Mouse (Mus musculus) liver, embryonic 15.5 days (tissue): ENCODE data around the gene Trim29. TPM values are rescaled to one million over a fixed set of nuclear protein-coding genes. Genes with fewer than 3 reads are reported as not detected.

Experiments used
- ATAC-seq: fragments of 200-750 bp; cut with Nextera tagmentation; 2 replicates; pipeline ENCODE4 v1.8.0; 2017; ENCODE audit warnings: moderate number of reproducible peaks, mild to moderate bottlenecking, moderate library complexity; ENCODE audit not compliant: insufficient read depth
- H3K27ac ChIP-seq: fragments of 300-500 bp; sonication (generic); replicated peaks from 2 replicates; pipeline ENCODE4 v1.5.1; 2015; ENCODE audit warnings: mild to moderate bottlenecking, inconsistent platforms
- H3K27me3 ChIP-seq: fragments of 300-500 bp; sonication (generic); 2 replicates; pipeline ENCODE4 v1.6.1; 2015; ENCODE audit warnings: mild to moderate bottlenecking, inconsistent platforms
- H3K36me3 ChIP-seq: fragments of 300-500 bp; sonication (generic); replicated peaks from 2 replicates; pipeline ENCODE4 v1.6.1; 2015; ENCODE audit warnings: moderate library complexity, mild to moderate bottlenecking, inconsistent platforms
- H3K4me1 ChIP-seq: fragments of 300-500 bp; sonication (generic); replicated peaks from 2 replicates; pipeline ENCODE4 v1.6.1; 2015; ENCODE audit warnings: inconsistent platforms
- H3K4me2 ChIP-seq: fragments of 300-500 bp; sonication (generic); 2 replicates; pipeline ENCODE4 v1.6.1; 2015; ENCODE audit warnings: moderate library complexity, mild to moderate bottlenecking, inconsistent platforms
- H3K4me3 ChIP-seq: fragments of 300-500 bp; sonication (generic); replicated peaks from 2 replicates; pipeline ENCODE4 v1.5.1; 2015; ENCODE audit warnings: mild to moderate bottlenecking, inconsistent platforms
- H3K9ac ChIP-seq: fragments of 300-500 bp; sonication (generic); 2 replicates; pipeline ENCODE4 v1.6.1; 2015; ENCODE audit warnings: moderate library complexity, mild to moderate bottlenecking, inconsistent platforms
- H3K9me3 ChIP-seq: fragments of 300-500 bp; sonication (generic); replicated peaks from 2 replicates; pipeline ENCODE4 v1.6.1; 2016; ENCODE audit warnings: inconsistent platforms
- WGBS: fragments of 180-500 bp; shearing (Covaris S2); methylation state at CpG from one replicate; pipeline ENCODE4 v1.1.7; 2015; ENCODE audit warnings: mixed read lengths; ENCODE audit not compliant: insufficient replicate concordance; 5-methylcytosine and 5-hydroxymethylcytosine counted together
- polyA plus RNA-seq: library from polyadenylated mRNA; unstranded; fragments of >200 nt; fragmentation: Nextera tagmentation; extraction: Ambion mirVana; gene quantifications from 2 replicates; pipeline ENCODE4 v1.2.1, GENCODE M21; 2015

Trim29 gene
- polyA plus RNA-seq: 0.03 and 0.09 TPM in 2 replicates

DNA sequence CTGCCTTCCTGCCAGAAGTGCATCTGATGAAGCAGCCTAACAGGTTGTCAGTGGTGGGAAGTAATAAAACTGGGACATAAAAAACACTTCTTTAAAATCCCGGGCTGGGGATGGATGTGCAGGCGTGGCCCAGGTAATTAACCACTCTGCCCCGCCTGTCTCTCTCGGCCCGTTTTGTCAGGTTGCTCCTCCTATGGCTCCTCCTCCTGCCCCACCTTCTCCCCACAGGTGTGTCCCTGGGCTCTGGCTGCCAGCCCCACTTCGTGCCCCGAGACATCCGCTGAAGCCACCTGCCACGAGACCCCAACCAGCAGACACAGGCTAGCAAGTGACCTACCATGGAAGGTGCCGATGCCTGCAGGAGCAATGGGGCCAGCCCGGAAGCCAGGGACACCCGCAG lies at the start of gene Trim29:
TSS of gene Trim29 (plus strand) at position 311 of the 400 bp plus-strand sequence.
- no peaks in the 10 kb centered on the region for H3K27me3 ChIP-seq
- no peak within 1 kb of the TSS for H3K9ac ChIP-seq
- no peak within 1 kb of the TSS for H3K4me3 ChIP-seq
- no peak within 1 kb of the TSS for H3K4me2 ChIP-seq
- WGBS: 47% methylated on average over 12 of the region's 12 CpGs
- no peaks in the 10 kb centered on the region for H3K4me1 ChIP-seq
- H3K9me3 ChIP-seq: no peaks in the 10 kb centered on the region
- H3K27ac ChIP-seq: no peak within 1 kb of the TSS
- no peaks in the 10 kb centered on the region for H3K36me3 ChIP-seq
- no peak for ATAC-seq

DNA sequence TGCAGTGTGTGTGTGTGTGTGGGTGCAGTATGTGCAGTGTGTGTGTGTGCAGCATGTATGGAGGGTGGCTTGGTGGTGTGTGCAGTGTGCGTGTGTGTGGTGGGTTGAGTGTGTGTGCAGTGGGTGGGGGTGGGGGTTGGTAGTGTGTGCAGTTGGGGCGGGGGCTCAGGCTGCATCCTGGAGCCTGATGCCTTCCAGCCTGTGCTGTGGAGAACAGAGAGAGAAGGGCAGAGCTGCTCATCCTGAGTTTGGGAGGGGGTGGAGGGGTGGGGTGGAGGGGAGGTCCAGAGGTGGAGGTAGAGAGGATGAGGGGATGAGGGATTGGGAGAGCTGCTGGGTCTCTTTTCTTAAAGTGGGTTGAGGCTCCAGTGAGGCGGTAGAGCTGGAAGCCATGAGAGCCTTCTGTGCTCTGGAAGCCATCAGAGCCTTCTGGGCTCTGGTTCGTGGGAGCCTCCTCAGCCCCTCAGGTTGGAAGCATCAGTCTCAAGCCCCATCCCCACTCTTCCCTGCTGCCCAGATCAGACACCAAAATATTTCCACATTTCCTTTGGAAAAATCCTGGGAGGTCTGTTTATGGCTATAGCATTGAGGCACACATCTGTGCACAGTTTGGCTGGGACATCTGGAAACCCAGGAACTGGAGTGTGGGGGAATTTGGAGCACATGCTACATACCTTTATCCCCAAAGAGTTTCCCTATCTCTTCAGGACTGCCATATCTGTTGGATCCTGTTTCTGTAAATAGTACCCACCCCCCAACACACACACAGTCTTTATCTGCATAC lies 49.3 kb upstream of the Trim29 start:
- 68% methylated on average over 4 of the region's 4 CpGs for WGBS
- H3K27ac ChIP-seq: peak overlapping the region; percentile 84
- H3K4me3 ChIP-seq: no peak overlapping the region
- H3K4me2 ChIP-seq: no peak overlapping the region
- peaks cover 48% of the 10 kb centered on the region for H3K4me1 ChIP-seq
- no peaks in the 10 kb centered on the region for H3K27me3 ChIP-seq
- no peaks in the 10 kb centered on the region for H3K9me3 ChIP-seq
- no peak overlapping the region for H3K9ac ChIP-seq
- no peaks in the 10 kb centered on the region for H3K36me3 ChIP-seq
- no peak for ATAC-seq

DNA sequence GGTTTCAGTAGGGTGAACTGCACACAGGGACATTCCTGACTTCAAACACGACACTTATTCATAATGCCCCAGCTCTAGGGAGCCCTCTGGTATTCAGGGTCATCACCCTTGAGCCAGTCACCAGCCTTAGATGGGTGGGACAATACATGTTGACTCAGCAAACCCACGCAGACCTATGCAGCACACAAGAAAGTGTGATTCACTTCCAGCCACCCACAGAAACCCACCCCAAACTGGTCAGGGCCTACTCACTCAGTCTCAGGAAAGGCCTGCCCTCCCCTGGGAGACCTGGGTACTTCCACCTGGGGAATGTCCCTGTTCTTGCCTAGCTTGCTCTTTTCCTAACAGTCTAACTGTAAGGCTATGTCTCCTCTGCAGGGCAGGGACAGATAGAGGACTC lies 48.7 kb upstream of the Trim29 start:
- Histone ChIP-seq H3K9me3 (no peaks in the 10 kb centered on the region), H3K4me2 (no peak overlapping the region), H3K4me1 (peaks cover 48% of the 10 kb centered on the region), H3K36me3 (no peaks in the 10 kb centered on the region), H3K27ac (peak overlapping the region; percentile 84), H3K9ac (no peak overlapping the region), H3K27me3 (no peaks in the 10 kb centered on the region), H3K4me3 (no peak overlapping the region)
- 31% methylated on average over 2 of the region's 2 CpGs for WGBS
- ATAC-seq: no peak

DNA sequence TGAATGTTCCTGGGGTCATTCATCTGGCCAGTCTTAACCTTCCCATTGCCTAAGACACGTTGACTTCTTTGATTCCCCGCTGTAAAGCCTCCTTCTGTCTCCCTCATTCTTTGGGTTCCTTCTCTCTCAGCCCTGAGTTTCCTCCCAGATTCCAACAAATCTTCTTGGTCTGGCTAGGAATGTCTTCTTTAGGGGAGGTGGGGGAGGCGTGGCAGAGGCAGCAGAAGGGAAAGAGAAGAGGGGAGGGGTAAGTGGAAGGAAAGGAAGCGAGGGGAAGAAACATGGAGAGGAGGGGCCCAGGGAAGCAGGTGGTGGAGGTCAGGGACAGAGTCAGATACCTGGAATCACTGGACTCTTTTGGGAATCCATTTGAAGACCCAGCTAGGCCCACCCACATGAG lies 48.3 kb upstream of the Trim29 start:
- H3K9ac ChIP-seq: no peak overlapping the region
- 70% methylated on average over 4 of the region's 4 CpGs for WGBS
- H3K4me1 ChIP-seq: peaks cover 48% of the 10 kb centered on the region
- H3K4me2 ChIP-seq: no peak overlapping the region
- H3K27me3 ChIP-seq: no peaks in the 10 kb centered on the region
- H3K36me3 ChIP-seq: no peaks in the 10 kb centered on the region
- no peak for ATAC-seq
- H3K9me3 ChIP-seq: no peaks in the 10 kb centered on the region
- H3K4me3 ChIP-seq: no peak overlapping the region
- H3K27ac ChIP-seq: peak overlapping the region; percentile 84

DNA sequence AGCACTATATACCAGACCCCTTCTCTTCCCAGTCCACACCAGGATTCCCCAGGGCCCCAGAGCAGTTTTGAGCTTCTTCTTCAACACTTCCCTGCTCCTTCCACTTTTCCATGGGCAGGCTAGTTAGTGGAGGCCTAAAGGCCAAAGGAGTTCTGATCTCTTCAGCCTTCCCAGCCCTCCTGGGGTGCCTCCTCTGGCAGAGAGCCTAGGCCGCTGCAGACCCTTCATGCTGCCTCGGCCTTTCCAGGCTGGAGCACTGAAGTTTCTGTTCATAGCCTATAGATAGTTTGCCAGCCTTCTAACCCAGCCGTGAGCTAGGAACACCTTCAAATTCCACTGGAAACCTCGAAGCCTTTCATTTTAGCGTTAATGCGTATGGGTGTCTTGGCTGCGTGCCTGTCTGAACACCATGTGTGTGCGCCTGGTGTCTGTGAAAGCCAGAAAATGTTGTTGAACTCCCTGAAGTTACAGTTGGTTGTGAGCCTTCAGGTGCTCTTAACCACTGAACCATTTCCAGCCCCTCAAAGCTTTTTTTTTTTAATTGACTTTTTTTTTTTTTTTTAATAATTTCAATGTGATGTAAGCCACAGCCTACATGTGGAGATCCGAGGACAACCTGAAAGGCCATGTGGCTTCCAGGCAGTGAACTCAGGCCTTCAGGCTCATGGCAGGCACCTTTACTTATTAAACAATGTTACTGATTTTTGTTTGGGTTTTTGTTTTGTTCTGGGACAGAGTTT lies 47.7 kb upstream of the Trim29 start:
- ATAC-seq: no peak
- 73% methylated on average over 9 of the region's 9 CpGs for WGBS
- H3K9ac ChIP-seq: no peak overlapping the region

DNA sequence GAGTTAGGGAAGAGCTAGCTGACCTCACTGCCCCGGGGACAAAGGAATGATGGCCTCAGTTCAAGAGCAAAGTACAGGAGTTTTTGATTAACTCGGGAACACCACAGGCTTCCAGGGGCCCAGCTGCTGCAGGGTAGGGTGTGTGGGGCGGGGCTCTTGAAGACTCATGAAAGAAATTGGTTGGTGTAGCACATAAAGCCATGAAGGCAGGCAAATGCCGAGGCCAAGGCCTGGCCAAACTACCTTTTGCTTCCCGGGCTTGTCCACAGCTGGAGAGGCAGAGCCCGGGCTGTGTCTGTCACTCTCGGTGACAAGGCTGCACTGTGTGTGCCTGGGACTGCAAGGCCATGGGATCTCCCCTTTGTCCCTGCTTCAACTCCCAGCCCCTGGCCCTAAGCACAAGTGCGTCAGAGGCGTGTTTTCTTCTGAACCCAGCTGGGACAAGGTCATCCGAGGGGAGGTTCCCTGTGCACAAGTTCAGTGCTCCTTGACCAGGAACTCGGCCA lies 46.6 kb upstream of the Trim29 start:
- Histone ChIP-seq H3K9ac (no peak overlapping the region), H3K36me3 (no peaks in the 10 kb centered on the region), H3K4me1 (peaks cover 44% of the 10 kb centered on the region), H3K4me3 (no peak overlapping the region), H3K27ac (peak overlapping the region; percentile 84), H3K27me3 (peaks cover 4% of the 10 kb centered on the region), H3K9me3 (no peaks in the 10 kb centered on the region), H3K4me2 (no peak overlapping the region)
- peak; percentile 73 for ATAC-seq
- 48% methylated on average over 11 of the region's 11 CpGs for WGBS

More for the DNA sequence above, 47.7 kb upstream of the Trim29 start:
- H3K4me1 ChIP-seq: peaks cover 45% of the 10 kb centered on the region
- H3K36me3 ChIP-seq: no peaks in the 10 kb centered on the region
- no peak overlapping the region for H3K4me2 ChIP-seq
- no peak overlapping the region for H3K4me3 ChIP-seq
- peak overlapping the region; percentile 84 for H3K27ac ChIP-seq
- no peaks in the 10 kb centered on the region for H3K9me3 ChIP-seq
- H3K27me3 ChIP-seq: no peaks in the 10 kb centered on the region

DNA sequence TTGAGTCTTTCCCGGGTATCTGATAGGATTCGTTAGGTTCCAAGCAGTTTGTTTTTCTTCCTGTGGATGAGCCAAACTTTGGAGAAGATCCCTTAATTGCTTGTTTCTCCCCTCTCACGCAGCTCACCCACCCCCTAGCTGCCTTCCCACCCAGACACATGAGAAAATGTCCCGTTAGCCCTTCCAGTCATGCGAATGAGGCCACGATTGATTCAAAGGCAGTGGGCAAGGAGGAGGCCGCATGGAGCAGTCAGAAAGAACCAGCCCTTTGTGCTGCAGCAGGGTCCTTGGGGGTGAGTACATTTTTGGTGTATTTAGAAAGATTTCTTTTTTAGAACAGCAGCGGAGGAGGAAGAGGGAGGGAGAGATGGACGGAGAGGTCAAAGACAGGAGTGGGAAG lies 45.5 kb upstream of the Trim29 start:
- Histone ChIP-seq H3K9me3 (no peaks in the 10 kb centered on the region), H3K9ac (no peak overlapping the region), H3K27ac (no peak overlapping the region), H3K4me3 (no peak overlapping the region), H3K27me3 (peaks cover 16% of the 10 kb centered on the region), H3K36me3 (no peaks in the 10 kb centered on the region), H3K4me2 (no peak overlapping the region), H3K4me1 (peaks cover 44% of the 10 kb centered on the region)
- WGBS: 66% methylated on average over 9 of the region's 9 CpGs
- ATAC-seq: no peak

DNA sequence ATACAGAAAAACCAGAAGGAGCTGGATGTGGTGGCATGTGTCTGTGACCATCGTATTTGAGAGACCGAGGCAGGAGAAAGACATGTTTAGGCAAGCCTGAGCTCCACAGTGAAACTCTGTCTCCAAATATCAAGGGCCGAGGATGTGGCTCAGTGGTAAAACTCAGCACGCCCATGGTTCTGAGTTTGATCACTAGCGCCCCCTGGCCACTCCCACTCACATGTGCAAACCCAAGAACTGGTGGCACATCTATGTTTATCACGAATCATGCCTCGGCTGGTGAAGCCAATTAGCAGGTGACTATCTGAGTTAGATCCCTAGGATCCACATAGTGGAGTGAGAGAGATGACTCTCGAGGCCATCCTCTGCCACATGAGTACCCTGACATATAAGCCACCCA lies 43.3 kb upstream of the Trim29 start:
- WGBS: 34% methylated on average over 8 of the region's 8 CpGs
- Histone ChIP-seq H3K27me3 (peaks cover 38% of the 10 kb centered on the region), H3K36me3 (no peaks in the 10 kb centered on the region), H3K4me2 (no peak overlapping the region), H3K4me3 (no peak overlapping the region), H3K27ac (no peak overlapping the region), H3K9me3 (no peaks in the 10 kb centered on the region), H3K9ac (no peak overlapping the region), H3K4me1 (peaks cover 37% of the 10 kb centered on the region)
- ATAC-seq: no peak

DNA sequence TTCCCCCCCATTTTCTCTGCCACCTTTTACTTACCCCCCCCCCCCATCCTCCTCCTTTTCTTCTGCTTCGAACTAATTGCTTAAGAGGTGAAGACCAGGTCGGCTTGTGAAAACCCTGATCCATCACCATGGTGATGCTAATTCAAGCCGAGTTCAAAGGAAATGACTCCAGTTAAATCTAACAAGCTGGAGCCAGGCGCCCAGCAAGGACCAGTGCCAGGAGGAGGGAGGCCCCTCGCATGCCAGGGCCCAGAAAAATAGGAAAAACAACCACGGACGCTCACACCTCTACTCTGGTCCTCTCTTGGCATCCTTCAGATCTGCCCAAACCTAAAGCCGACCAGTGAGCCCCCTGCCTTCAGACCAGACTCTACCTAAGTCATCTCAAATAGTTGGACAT lies 41.5 kb upstream of the Trim29 start:
- Histone ChIP-seq H3K9me3 (no peaks in the 10 kb centered on the region), H3K27me3 (peaks cover 56% of the 10 kb centered on the region), H3K9ac (no peak overlapping the region), H3K36me3 (no peaks in the 10 kb centered on the region), H3K4me1 (peaks cover 20% of the 10 kb centered on the region), H3K4me3 (no peak overlapping the region), H3K4me2 (no peak overlapping the region), H3K27ac (no peak overlapping the region)
- WGBS: 25% methylated on average over 8 of the region's 8 CpGs
- ATAC-seq: no peak

DNA sequence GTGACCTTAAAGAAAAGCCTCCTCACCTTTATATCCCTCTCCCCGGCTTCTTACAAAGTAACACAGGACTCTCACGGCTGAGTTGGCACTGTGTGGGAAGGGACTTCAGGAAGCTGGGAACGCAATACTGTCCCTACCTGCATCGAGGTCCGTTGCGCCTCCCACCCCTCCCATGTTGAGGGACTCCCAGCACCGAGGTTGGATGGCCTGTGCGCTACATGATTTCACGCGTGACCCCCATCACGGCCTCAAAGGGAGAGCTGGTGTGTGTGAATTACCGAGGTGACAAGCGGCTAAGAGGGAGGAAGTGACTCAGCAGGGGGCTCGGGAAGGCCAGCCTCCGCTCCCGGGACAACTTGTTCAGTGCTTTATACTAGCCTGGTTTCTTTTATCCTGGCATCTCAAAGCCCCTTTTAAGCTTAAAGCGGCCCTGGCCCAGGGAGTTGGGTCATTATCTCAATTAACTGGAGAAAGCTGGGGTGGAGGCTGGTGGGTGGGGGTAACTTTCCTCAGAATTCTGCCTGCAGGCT lies 39.9 kb upstream of the Trim29 start:
- Histone ChIP-seq H3K4me1 (peaks cover 20% of the 10 kb centered on the region), H3K4me2 (peak overlapping the region; percentile 20; the same call in 1 of the 2 replicates), H3K4me3 (no peak overlapping the region), H3K27ac (no peak overlapping the region), H3K9me3 (no peaks in the 10 kb centered on the region), H3K9ac (no peak overlapping the region), H3K36me3 (no peaks in the 10 kb centered on the region), H3K27me3 (peaks cover 64% of the 10 kb centered on the region)
- 6% methylated on average over 17 of the region's 17 CpGs for WGBS
- no peak for ATAC-seq
